Mouse (Mus musculus) heart, postnatal 36 days (tissue): Measurements from ENCODE around the gene Wipf2. TPM values are rescaled to one million over a fixed set of nuclear protein-coding genes. Genes with fewer than 3 reads are reported as not detected.
A peak's percentile ranks its signal among the peaks of the same experiment; 100 is the strongest.

Experiments used
- DNase-seq, 2 experiments: peaks; one replicate each; pipeline ENCODE4 v3.0.0; 2021 to 2022
- intact Hi-C: fragments of 180-260 bp; cut with DNase I; formaldehyde crosslinking; loops from one replicate; pipeline ENCODE4 v1.15.1; 2025
- total RNA-seq, 2 experiments: library from RNA; stranded (reverse); gene quantifications; 2 replicates each; pipeline ENCODE4 v1.2.3; 2021

The Wipf2 gene
- total RNA-seq, 2 experiments from 2014 or later, result 8.1 to 10.2 TPM

DNA sequence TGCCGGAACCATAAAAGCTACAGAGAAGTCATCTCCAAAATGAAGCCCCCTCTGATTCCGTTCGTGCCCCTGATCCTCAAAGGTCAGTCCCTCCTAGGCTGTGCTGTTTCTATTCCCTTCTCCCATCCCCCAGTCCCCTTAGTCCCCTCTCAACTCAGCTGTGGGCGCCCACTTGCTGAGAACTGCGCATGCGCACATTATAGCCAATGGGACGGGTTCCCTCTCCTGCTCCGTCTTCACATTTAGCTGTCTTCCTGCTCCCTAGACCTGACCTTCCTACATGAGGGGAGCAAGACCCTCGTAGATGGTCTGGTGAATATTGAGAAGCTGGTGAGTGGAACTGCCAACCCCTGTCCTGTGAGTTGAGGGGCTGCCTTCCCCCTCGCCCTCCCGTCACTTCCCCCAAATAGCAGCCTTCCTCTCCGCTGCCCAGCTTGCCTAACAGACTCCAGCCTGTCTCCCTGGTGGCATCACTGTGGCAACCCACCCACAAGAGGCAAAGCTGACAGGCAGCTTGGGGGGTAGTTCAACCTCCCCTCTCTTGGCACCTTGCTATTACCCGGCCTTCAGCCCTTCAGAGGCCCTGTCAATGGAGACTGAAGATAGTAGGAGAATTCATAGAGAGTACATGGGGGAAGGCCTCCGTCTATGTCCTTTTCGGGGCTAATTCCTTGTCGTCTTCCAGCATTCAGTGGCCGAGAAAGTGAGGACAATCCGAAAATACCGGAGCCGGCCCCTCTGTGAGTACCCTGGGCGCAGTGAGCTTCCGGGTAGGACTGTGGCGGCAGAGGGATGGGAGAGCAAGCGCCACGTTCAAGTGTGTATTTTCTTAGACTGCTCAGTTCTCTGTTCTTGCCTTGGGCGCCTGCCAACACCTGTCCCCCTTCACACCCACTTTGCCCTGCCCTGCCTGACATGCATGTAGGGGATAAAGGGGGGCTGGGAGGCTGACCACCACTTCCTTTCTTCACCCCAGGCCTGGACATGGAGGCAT is 13.0 kb upstream of the Wipf2 start:
- intact Hi-C loops, result no loop called here
- no peak for DNase-seq

DNA sequence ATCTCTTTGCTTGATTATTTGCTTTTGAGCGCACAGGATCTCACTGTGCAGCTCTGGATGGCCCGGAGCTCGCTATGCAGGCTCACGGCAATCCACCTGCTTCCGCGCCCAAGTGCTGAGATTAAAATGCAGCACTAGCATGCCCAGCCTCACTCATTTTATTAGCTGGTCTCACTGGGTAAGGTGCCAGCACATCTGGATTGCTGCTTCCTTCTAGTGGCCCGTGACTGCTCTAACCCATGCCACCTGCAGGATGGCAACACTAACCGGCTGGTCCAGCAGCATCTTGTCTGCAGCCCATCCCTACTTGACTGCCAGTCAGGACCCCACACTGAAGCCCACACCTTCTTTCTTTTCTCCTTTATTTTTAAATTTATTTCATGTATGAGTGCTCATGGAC is 9.3 kb upstream of the Wipf2 start:
- DNase-seq, result no peak
- intact Hi-C loops, result no loop called here

DNA sequence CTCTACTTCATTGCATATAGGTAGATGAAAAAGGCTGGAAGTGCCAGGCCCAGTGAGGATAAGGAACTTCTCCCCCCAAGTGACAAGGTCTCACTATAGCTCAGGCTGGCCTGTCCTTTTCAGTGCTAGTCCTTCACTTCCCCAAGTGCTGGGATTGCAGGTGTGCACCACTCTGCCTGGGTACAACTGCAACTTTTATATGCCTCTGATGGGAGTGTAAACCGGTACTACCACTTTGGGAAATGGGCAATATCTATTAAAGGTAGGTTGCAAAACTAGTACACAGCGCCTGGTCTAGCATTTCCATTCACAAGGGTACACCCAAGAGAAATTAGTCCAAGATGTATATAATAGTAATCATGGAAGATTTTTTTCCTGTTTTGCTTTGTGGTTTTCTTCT is 8.8 kb upstream of the Wipf2 start:
- no peak for DNase-seq
- intact Hi-C loops, result loop anchor here (5.0 kb wide), 1 partner anchor 293 kb away; no protein-coding TSS in a partner anchor

- intact Hi-C loops, result loop anchor here (1.0 to 5.0 kb wide), 2 partner anchors 50 to 288 kb away; no protein-coding TSS in a partner anchor
- peak; percentile 90 to 95 for DNase-seq
These were observed 4.4 kb upstream of the Wipf2 start for GRCm38 (mm10) chr11:98858759-98859731.

GRCm38 (mm10) chr11:98863751-98864429 is 452 bp downstream of the Wipf2 start:
- intact Hi-C loops, result loop anchor here (1.0 to 5.0 kb wide), 2 partner anchors 41 to 108 kb away; no protein-coding TSS in a partner anchor
- no peak for DNase-seq

GRCm38 (mm10) chr11:98867293-98867692 is 3.9 kb downstream of the Wipf2 start:
- DNase-seq, result no peak
- intact Hi-C loops, result no loop called here

DNA sequence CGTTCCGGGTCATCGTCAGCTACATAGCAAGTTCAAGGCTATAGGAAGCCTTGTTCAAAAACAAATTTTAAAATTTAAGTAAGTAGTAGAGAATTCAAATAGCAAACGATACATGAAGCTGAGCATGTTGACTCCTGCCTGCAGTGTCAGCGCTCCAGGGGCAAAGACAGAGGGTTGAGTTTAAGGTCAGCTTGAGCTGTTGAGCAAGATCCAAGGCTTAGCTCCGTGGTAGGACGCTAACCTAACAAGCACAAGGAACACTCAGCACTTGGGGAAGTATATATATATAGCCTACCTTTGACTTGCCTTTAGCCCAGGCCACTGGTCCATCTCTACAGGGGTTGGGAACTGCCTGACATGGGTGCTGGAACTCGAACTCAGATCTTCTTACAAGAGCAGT is 6.5 kb downstream of the Wipf2 start:
- intact Hi-C loops, result no loop called here
- no peak for DNase-seq

DNA sequence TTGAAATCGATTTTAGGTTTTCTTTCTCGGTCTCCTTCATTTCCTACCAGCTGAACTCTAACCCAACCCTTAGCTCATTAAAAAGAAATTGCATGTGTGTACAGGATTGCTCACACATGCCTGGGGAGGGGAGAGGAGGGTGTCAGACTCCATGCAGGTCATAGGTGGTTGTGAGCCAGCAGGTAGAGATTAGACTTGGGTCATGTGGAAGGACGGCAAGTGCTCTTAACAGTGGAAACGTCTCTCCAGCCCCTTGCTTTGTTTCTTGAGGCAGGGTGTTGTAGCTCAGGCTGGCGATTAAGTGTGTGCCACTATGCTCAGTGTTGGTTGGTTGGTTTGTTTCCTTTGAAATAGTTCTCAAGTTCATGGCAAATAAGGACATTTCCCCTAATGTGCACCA is 7.4 kb downstream of the Wipf2 start:
- intact Hi-C loops, result no loop called here
- DNase-seq, result no peak

- intact Hi-C loops, result no loop called here
- DNase-seq, result no peak
These were observed 8.0 kb downstream of the Wipf2 start for GRCm38 (mm10) chr11:98871416-98871815.

DNA sequence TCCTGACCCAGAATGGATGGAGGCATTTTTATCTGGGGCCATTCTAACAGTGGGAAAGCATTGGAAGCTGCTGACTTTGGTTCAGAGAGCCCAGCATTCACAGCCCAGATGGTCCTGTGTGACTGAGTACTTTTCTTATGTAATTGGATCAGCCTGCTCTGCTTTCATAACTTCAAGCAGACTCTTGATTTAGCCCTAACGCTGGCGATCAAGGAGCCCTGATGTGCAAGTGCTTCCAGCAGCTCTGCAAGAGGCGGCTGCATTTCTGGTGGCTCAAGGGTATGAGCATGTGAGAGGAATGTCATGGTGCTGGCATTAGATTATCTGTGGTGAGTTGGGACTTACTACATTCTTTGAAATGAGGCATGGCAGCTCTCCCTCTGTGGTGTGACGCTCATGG is 8.6 kb downstream of the Wipf2 start:
- DNase-seq, result peak; percentile 21 to 39
- intact Hi-C loops, result no loop called here

DNA sequence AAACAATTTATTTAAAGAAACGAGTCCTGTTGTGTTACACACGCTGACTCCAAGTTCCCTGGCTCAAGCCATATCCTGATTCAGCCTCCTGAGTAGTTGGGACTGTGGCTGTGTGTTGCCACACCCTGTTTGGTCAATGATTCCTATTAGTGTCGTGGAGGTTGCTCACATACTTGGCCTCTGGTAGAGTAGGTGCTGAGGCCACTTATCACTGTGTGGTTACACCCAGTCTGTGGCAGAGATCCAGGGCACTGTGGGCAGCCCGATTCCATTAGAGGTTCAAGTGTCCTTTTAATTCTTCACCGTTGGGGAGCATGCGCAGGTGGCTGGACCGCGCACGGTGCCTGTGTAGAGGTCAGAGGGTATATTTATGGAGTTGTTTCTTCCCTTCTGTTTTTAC is 10.5 kb downstream of the Wipf2 start:
- DNase-seq, result peak; percentile 34
- intact Hi-C loops, result no loop called here

DNA sequence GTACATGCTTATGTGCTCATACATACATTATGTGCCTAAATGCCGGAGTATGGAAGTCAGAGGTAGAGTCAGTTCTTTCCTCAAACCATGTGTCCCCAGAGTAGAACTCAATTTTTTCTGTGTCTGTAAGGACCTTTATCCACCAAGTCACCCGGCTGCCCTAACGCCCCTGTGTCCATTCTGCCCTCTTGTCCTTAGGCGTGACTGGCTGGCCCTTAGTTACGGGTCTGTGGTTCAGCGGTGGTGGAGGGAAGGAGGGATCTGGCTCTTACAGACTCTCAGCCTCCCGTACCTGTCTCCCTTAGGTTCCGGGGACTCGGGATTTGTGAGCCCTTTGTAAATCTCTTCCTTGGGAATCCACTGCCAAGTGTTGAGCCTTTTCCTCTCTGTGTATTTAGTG is 13.6 kb downstream of the Wipf2 start:
- intact Hi-C loops, result no loop called here
- DNase-seq, result no peak

GRCm38 (mm10) chr11:98887703-98888102 is 24.3 kb downstream of the Wipf2 start:
- intact Hi-C loops, result no loop called here
- no peak for DNase-seq

GRCm38 (mm10) chr11:98889077-98889476 is 25.6 kb downstream of the Wipf2 start:
- DNase-seq, result no peak
- intact Hi-C loops, result no loop called here

GRCm38 (mm10) chr11:98889977-98890376 is 26.5 kb downstream of the Wipf2 start:
- intact Hi-C loops, result no loop called here
- DNase-seq, result no peak

DNA sequence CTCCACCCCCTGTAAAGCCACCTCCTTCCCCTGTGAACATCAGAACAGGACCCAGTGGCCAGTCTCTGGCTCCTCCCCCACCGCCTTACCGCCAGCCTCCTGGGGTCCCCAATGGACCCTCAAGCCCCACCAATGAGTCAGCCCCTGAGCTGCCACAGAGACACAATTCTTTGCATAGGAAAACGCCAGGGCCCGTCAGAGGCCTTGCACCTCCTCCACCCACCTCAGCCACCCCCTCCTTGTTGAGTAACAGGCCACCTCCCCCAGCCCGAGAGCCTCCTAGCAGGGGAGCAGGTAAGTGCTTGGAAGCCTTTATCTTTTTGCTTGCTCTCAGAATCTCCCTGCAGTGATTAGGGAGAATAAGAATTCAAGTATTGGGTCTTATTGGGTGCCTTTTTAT is 29.0 kb downstream of the Wipf2 start:
- intact Hi-C loops, result no loop called here
- no peak for DNase-seq

DNA sequence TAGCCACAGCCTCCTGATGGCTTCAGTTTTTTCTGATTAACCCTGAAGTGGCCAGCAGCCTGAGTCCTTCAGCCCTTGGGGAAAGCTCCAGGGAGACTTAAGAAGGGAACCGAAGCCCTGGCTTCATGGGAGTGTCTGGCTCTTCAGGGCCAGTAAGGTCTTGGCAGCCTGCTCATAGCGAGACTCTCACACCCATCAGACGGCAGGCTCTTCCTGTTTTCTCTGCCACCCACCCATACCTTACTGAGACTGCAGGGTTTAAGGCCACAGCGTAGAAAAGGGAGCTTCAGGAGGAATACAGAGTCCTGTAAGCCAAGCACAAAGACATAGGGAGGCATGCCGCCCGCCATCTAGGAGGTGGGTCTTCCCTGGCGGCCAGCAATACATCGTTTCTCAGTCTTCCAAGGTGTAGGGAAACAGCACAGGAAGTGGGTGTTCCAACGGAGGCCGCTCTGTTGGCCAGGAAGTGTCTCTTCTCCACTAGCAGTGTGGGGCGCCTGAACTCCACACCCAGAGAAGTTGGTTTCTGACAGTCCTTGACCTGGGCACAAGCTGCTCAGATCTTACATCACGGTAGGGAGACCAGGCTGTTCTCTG is 37.2 kb downstream of the Wipf2 start:
- intact Hi-C loops, result no loop called here
- DNase-seq, result no peak

- no peak for DNase-seq
- intact Hi-C loops, result no loop called here
These were observed 39.3 kb downstream of the Wipf2 start for GRCm38 (mm10) chr11:98902621-98903245.

DNA sequence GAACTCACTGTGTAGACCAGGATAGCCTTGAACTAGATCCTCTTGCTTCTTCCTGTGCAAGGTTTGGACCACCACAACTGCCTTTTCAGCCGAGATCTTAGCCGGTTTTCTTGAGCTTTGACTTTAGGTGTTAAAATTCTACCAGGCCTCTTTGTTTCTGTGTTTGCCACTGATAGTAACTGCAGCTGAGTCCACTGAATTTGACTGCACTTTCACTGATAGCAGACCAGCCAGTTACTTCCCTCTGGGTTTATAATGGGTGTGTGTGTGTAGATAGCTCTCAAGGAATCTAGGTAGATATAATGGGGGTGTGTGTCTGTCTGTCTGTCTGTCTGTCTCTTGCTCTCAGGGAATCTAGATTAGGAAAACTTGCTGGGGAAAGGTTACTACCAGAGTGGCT is 41.1 kb downstream of the Wipf2 start:
- DNase-seq, result no peak
- intact Hi-C loops, result no loop called here

GRCm38 (mm10) chr11:98905033-98905432 is 41.6 kb downstream of the Wipf2 start:
- no peak for DNase-seq
- intact Hi-C loops, result loop anchor here (1.0 kb wide), 1 partner anchor 41 kb away; no protein-coding TSS in a partner anchor
